Mouse (Mus musculus) layer of hippocampus, adult 18-20 months (tissue): ENCODE measurements at regions not wholly inside any gene's neighbourhood (a gene's known extent, or its start where the extent isn't known, plus 50 kb on each side); places are given as distances from the start of the nearest gene placed in this dataset.

Source experiments
- DNase-seq, 2 experiments: peaks; one replicate each; pipeline ENCODE4 v3.0.0; 2022; ENCODE audit warnings: low spot score in 2 of 2

DNA sequence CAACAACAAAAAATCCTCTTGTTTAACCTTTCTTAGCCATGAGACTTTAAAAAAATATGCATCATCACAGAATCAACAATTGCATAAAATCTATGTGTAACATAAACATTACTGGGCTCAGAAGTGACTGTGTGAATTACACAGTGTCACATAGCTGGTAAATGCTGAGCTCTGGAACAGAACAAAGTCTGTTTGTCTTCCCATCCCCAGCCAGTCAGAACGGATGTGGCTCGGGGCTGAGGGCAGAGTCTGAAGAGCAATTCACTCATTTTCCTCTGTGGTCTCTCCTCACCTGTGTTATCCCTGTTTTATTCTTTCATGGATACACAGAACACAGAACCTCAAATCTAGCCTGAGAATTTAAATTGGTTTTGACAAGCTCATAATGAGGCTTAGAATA, 261.0 kb upstream of the Sp4 start:
- DNase-seq = no peak

DNA sequence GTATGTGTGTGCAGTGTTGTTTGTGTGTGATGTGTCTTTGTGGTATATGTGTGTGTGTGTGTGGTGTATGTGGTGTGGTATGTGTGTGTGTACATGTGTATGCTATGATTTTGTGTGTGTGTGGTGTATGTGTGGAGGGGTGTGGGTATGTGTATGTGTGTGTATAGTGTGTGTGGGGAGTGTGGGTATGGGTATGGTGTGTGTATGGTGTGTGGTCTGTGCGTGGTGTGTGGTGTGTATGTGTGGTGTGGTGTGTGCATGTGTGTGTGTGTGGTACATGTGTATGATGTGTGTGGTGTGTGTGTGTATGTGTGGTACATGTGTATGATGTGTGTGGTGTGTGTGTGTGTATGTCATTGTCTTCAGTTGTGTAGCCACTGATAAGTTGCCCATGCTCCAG, 247.8 kb upstream of the Sp4 start:
- no peak for DNase-seq

DNA sequence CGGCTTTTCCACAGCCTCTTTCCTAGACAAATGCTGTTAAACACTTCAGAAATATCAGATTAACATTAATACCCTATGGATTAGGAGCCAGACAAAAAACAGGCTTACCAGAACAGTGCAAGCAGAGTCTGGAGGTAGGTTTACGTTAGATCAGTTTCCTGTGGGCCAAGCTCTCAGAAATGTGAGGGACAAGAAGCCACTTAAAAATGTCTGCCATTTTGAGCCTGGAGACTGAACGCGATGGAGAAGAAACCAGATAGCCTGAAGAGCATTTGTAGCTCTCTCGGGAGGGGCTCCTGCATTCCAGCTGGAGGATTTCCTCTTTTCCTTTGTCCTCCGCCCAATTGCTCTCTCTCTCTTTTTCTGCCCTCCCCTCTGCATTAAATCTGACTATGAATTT, 239.1 kb upstream of the Sp4 start:
- DNase-seq = no peak

DNA sequence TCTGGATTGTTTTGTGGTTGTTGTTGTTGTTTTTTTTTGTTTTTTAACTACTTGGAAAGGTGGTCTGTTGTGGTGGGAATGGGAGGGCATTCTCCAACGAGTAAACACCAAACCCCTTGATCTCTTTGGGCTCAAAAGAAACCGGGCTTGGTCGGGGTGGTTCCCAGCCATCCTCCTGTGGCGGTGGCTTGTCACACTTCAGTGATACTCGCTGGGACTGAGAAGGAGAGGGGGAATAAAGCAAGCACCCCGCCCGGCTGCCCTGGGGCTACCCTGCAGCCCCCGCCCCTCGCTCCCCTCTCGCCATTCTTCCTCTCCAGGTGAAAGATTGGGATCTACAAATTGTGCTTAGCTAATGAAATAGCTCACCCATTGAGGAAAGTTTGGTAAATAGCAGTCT, 229.3 kb upstream of the Sp4 start:
- DNase-seq = no peak

DNA sequence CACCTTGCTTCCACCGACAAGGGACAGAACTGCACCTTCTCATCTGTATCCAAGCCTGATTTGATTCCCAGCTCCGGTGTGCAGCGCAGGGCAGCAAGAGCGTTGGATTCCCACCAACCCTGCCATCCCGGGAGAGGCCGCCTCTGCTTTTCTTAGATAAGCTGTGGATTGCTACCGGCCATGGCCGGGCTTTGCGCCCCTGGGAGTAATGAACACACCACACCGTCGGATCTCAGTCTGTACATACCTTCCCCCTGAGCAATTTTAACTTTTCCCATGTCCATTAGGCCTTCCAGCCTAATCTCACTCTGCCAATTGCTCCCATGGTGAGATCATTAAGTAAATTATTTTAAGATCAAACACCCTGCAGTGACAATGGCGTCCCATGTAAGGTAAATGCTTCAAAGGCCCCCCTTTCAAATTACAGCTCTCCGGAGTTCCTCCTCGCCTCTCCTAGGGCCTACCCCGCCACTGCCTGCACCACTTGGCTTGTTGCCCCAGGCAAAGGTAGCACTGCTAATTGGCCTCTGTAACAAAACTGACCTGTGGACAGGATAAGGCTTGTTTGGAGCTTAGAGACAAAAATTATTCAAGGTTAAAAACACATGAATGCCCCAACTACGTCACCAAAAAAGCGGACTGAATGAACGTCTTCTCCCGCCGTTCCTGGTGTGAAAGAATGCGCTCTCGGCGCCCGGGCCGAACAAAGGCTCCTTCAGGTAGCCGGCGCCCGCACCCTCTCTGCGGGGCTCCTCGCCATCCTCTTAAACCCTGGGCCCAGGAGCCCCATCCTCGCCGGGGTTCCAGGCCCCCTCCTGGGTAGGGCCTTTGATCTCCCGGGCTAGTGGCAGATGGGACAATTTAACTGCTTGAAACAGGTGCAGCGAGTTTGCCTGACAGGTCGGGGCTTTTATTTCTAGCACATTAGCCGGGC, 228.5 kb upstream of the Sp4 start:
- DNase-seq = no peak

DNA sequence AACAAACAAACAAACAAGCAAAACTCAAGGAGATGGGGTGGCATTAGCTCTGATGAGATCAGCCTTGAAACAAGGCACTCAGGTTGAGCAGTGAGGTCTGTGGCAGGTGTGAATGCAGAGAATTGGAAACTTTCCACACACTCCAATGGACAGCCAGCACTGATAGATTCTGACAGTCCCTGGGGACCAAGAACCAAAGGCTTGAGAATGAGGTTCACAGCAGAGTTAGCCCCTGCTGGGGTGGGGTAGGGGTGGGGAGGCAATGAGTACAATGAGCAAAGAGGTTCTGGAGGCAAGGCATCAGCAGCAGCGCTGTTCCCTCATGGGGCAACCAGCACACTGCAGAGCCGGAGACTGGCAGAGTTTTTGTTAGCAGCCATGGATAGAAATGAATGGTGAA, 220.5 kb upstream of the Sp4 start:
- no peak for DNase-seq

DNA sequence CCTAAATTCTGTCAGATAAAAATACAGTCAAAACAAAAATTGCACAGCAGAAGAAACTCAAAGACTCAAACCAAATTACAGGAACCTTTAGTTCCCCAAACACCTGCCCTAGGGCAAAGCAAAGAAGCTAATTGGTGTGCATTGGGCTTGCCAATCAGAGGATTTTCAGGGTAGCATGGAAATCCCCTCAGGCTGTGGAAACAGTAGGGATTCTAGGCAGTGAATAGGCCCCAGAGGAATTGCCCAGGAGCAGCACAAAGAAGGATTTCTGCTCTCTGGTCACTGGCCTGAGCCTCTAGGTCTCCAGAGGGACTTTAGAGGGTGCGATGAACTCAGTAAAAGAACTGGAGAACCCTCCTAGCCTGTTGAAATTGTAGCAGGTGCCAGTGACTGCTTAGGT, 220.1 kb upstream of the Sp4 start:
- no peak for DNase-seq

DNA sequence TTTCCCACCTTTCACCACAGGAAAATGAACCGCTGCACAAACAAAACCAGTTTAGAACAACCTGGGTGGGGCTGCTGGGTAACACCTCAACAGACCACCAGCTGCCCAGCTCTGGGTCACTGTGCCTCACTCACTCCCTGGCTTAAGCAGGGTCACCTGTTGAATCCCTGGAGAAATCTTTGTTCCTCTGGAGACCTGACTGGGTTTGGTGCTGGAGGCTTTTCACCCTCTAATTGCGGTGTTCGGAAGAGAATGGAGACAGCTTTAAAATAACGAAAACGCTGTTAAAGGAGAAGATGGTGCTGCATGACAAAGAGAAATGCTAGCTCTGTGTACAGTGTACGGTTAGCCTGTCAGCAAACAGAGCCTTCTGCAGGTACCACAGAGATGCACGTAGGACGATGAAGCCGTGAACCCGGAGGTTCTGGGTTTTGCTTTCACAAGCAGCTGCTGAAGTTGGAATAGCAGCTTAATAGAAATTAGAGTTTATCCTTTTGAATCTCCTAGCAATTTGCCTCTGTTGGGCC, 218.6 kb upstream of the Sp4 start:
- DNase-seq = no peak

DNA sequence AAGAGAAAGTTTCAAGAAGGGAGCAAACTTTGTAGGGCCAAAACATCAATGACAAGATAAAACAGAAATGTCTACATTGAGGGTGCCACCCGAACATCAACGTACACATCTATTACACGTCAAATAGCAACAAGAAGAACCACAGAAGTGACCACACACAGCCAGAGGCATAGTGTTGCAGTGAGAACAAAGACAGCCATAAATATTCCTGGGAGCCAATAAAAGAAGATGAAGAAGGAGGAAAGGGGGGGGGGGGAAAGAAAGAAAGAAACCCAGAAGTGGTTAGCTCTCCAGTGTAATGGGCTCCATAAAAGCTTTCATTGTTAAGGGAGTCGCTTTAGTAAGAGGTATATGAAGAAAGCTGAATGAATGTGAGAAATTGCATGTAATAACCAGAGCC, 209.7 kb upstream of the Sp4 start:
- no peak for DNase-seq

DNA sequence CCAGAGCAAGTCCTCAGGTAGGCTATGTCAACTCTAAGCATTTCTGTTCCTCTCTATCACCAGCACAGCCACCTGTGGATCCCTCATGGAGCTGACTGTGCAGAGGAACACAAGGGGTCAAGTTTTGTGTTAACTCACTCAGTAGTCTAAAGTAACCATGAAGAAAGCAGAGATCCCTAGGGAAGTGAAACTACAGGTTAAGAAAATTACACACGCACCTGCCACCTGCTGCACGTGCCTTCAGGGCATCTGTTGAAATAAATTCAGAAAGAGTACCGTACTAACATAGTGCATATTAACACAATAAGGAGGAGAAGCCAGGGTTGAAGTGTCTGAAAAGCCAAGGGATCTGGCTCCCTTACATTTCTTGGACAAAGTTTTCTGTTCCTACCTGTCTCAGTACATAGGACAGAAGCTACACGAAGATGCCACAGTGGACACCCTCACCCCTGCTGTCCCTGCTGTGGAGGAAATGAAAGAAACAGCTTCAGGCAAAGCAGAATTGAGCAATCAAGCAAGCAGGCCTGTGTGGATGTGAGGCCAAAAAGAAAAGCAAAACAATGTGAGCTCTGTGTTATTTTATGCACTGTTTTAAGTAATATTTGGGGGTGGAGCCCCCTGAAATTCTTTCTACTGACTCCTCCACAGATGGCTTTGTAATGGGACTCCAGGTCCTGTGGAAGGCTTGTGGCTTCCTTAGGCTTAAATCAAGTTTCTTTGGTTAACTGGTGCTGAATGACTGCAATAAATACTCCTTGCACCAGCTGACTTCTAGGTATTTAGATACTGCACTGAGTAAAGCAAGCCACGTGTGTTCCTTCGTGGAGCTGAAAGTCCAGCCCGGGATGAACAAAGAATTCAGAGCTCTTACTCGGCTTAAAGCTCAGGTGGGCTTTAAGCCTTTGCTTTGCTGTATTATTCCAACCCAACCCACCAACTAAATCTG, 208.0 kb upstream of the Sp4 start:
- no peak for DNase-seq

DNA sequence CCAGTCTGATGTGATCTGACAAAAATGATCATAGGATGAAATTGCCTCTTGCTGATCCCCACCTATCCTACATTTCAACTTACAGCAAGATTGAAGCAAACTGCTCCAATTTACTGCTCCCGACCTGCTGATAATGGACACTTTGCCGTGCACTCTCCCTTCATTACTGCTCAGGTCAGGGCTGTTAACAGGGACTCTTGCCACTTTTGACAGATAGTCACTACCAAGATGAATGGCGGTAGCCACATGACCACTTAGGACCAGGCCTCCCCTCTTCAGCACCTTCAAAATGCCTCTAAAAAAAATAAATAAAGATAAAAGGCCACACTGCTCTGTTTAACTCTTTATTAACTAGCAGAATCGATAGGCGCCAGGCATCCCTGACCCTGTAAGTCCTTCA, 199.2 kb upstream of the Sp4 start:
- DNase-seq = no peak

DNA sequence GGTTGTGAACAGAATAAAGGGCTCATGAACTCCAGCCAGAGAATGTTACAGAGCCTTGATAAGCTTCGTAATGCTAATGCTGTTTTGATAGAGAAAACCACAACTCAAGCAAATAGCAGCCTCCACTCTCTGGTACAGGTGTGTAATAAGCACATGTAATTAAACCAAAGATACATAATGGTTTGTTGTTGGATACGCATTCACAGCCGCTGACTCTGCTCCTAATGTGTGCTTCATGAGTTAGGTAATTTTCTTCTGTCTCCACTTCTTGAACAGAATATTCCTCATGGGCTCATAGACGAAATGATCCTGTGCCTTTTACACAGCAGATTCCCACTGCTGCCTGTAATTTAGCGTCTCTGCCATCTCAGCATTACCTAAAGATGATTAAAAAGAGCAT, 186.8 kb upstream of the Sp4 start:
- DNase-seq = no peak

DNA sequence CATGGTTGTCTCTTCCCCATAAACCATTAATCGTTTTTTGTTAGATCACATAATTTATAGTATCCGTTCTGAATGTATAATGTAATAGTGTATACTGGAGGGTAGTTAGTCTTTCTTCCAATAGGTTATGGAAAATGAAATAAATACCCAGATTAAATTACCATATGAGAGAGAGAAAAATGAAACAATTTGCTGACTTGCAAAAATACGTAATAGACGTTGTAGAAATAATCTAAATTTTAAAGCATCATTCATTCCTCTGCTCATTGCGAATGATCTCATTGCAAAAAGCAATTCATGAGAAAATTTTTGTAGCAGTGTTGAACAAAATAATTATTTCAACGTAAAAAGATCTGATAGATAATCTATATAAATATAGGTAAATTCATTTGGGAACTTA, 185.2 kb upstream of the Sp4 start:
- no peak for DNase-seq

DNA sequence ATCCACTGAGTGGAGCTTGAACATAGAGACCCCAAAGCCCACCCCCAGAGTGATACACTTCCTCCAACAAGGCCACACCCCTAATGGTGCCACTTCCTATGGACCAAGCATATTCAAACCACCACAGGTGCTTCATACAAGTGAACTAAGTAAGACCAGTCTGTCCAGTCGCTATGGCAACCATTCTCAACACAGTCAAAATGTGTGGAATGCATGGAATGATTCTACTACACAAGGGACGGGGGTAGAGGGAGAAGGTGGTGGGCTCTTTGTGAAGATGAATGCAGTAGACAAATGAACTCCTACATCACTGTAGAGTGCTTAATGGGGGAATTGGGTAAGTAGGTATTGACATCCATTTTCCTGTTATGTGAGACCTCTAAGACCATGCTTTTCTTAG, 180.1 kb upstream of the Sp4 start:
- DNase-seq = no peak

DNA sequence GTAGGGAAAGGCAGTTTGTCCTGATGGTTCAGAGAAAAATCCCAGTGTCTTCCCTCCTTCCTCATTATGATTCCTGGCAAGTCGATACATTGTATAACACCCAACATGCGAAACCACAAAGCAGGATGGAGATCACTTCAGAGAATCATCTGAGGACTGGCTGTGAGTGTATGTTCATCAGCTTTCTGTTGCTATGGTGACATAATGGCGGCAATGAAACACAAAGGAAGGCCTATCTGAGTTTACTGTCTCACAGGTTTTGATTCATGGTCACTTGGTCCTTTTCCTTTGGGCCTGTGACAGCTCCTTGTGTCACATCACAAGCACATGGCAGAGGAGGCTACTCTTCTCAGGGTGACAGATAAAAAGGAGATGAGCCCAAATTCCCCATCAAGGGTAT, 173.5 kb upstream of the Sp4 start:
- no peak for DNase-seq

DNA sequence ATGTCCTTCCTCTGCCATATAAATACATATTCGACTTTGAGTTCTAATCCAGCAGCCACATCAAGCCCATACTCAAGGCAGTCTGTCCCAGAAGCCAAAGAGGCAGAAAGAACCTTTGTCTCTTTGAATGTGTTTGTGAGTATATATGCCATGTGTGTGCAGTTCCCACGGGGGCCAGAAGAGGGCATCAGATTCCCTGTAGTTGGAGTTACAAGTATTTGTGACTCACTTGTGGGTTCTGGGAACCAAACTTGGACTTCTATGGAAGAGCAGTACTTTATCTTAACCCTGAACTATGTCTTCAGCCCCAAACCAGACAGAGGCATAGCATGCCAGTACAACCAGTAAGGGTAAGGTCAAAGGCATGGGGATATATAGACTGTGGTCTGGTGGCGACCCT, 165.6 kb upstream of the Sp4 start:
- DNase-seq = no peak

DNA sequence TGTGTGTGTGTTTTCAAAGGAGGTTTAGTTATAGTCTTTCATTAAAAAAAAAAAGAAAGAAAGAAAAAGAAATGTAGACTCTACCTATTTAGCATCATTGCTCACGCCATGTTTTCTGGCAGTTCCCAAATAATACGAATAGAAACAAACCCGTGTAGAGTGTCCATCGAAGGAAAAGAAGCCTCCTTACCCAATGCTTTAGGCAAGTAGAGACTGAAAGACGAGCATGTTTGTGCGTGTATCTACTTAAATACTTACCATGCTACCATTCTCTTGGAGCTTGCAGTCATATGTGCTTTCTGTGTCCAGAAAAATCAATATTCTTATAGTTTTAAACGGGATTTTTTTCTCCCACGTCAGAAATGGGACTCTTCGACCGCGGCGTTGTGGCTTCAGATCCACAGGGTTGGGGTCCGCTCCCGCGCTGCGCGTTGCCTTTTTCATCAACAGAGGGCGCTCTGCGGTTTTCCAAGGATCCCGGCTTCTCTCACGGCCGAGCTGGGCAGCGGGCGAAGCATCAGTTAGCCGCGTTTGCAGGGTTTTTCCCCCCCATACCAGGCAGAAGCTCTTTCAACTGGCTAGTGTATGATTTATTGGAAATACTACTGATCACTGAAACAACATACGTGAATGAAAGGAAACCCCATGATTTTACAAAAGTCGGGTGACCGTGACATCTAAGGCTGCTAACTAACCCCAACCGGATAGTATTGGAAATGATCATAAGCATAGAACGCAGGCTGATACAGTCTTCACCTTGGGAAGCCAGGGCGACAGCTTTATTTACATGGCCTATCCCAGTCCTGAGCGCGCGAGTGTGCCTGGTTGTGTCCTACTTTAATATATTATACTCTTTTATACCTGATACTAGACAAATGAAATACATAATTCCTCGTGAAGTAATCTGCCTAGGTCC, 156.5 kb upstream of the Sp4 start:
- peak; percentile 25 to 82 for DNase-seq

DNA sequence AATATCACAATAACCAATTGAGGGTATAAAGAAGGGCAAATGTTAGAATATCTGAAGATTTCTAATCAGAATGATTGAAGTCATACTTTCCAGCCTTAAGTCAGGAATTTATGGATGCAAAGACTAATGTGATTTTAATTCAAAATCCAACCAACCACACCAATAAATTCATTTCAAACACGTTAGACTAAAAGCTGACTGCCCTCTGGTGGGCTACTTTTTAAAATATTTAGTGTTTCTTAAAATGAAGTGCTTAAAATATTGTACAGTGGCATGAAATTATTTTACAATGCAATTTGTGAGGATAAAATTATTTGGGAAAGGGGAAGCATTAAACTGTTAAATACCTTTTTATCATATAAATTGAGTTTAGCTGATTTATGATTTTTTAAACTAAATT, 154.4 kb upstream of the Sp4 start:
- peak in 1 of 2 experiments; percentile 30 for DNase-seq

DNA sequence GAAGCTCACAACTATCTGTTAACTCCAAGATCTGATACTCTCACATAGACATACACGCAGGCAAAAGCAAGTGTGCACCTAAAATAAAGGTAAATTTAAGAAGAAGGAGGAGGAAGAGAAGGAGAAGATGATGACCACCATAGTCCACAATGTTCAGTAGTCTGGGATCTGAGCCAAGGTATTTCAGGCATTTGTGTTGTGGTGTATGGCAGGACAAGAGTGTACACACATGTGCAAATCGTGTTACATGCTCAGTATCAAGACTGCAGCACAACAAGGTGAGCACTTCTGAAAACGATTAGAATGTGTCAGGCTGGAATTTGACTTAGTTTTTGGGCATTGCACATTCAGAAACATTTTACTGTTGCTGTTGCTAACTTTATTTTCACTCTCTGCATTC, 138.4 kb upstream of the Sp4 start:
- DNase-seq = no peak

DNA sequence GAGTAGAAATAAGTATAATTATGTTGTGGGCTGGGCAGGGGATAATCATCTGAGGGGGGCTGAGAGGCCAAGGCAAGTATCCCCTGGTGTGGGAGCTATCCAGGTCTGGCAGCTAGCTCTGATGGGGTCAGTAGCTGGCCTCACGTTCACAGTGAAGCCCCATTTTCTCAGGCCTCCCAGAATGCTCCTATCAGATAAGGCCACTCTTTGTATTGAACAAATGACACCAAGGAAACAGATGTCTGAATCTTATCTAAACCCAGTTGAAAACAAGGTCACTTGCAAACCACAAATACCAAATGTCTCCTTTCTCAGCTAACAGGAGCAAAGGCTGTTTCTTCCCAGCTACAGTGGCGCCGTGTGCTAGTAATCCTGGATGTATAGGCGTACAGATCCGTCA, 137.6 kb upstream of the Sp4 start:
- no peak for DNase-seq

DNA sequence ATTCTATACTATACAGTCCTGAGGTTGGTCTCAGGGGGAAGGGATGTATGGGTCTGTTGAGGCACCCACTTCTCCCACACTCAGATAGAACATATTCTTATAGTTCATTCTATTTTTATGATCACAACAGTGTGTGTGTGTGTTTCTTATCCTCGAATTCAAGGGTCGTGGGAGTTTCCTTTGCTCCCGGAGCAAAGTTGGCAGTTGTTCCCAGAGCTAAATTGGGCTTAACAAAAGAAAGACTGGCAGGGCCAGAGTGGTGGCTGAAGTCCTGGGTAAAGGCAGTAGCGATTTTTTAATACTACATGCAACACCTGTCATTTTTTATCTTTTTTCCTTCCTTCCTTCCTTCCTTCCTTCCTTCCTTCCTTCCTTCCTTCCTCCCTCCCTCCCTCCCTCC, 131.5 kb upstream of the Sp4 start:
- DNase-seq = no peak
